Mouse (Mus musculus): ENCODE data around the gene H2-T24.
"Not testable (repeated sequence)": the region's sequence is repeated elsewhere in the genome, so short reads cannot be mapped to it uniquely, and the experiment has no call there.

H2-T24 gene

GRCm38 (mm10) chr17:36020191-36021073, at the start of gene H2-T24:
Gene H2-T24, minus strand, starts transcription at chr17:36020560.
- no peak for DNase-seq

DNA sequence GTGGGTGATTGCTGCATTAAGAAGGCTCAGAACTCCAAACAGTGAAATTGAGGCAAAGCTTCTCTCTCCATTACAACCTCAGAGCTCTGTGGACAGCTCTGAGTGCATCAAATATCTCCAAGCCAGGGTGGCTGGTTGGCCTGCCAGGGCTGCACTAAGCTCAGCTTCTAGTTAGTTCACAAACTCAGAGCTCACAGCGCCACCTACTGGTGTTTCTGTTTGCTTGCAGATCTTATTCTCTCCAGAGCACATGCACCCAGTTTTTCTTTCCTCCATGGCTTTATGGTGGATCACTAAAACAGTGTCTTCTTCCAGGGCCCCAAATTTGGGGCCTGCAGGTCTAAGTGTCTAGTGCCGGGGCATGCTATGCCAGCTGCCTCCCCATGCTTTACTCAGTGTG, 40.5 kb upstream of the H2-T24 start:
- peak; percentile 88 to 95 for DNase-seq

GRCm38 (mm10) chr17:36058362-36058761, 38.0 kb upstream of the H2-T24 start, which contains the start of gene Gm11127:
Gene Gm11127, minus strand, starts transcription at chr17:36058371.
- DNase-seq = not testable (repeated sequence)

GRCm38 (mm10) chr17:36057927-36058326, 37.6 kb upstream of the H2-T24 start:
- not testable (repeated sequence) for DNase-seq

GRCm38 (mm10) chr17:36043286-36043685, 22.9 kb upstream of the H2-T24 start:
- DNase-seq = no peak

DNA sequence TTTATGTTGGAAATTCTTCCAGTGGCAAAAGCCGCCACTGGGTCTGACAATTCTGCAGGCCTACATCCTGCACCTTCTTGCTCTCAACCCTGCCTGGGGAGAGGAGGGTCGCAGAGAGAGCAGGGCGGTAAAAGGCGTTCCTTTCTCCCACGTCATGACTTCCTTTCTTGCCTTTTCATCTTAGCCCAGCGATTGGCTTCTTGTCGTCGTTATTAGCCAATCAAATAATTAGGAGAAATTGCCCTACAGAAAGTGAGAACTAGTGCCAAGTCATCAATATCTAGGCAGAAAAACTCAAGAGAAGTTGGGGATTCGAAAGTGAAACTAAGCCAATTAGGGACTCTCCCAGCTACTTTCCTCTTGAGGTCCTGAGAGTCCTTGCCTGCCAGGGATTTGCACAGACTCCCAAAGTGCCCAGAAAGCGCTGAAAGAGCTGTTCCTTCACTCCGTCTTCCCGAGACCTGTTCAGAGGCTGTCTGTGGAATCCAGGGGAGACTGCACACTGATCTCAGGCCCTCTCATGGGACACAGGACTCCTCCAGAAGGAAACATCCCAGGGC, 22.3 kb upstream of the H2-T24 start, which contains the start of the genes H2-T22 and Gm6034:
Gene H2-T22 (minus strand): TSS at position 138 of the 560 bp plus-strand sequence.
Gene Gm6034 (plus strand): TSS at position 352 of the 560 bp plus-strand sequence.
- peak; percentile 59 to 73 for DNase-seq

DNA sequence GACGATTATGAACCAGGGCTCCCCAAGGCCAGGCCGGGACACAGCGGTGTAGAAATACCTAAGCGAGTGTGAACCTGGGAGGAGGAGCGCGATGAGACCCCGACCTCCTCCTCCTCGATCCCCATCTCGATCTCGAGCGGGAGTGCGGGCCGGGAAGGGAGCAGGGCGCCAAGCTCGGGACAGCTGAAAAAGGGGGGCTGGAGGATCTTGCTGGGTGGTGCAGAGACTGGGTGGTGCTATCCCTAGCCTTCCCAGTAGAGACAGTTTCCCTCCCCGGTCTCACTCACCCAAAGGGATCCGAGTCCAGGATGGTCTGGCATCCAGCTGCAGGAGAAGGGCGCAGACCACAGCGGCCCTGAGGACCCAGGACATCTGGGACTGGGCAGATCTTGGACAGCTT, 21.7 kb upstream of the H2-T24 start:
- peak in 1 of 2 experiments; percentile 30 for DNase-seq

DNA sequence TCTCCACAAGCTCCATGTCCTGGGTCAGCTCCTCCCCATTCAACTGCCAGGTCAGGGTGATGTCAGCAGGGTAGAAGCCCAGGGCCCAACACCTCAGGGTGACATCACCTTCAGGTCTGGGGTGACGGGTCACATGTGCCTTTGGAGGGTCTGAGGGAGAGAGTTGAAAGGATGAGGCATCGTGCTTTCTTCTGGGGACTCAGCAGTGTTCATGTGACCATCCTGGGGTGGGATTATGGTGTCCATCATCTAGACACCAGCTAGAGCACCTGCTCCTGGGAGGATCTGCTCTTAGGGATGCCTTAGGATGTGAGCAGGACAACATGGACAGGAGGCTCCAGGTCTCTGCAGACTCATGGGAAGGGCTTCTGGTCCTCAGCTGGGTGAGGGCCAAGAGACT, 20.2 kb upstream of the H2-T24 start:
- DNase-seq = not testable (repeated sequence)

- DNase-seq = not testable (repeated sequence)
Measured at GRCm38 (mm10) chr17:36036126-36036525, 15.8 kb upstream of the H2-T24 start.

GRCm38 (mm10) chr17:36035010-36035638, 14.8 kb upstream of the H2-T24 start:
- peak; percentile 70 to 72 for DNase-seq

GRCm38 (mm10) chr17:36034524-36034923, 14.2 kb upstream of the H2-T24 start:
- DNase-seq = not testable (repeated sequence)

DNA sequence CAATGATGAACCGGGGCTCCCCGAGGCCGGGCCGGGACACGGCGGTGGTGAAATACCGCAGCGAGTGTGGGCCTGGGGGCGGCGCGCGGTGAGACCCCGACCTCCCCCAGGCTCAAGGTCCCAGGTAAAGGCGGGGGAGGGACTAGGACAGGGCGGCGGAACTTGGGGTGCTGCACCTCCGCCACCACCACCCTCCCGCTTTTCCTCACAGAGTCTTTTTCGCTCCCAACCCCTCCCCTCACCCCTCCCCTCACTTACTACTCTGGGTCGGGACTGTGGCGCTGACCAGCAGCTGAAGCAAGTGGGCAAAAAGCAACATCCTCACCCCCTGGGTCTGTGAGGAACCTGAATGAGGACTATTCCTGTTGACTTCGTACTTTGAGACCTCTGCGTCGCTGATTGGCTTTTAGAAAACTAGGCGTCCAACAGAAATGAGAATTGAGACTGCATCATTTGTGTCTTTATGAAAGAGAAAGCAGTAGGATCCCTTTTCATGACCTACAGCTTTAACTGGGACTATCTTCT, 12.1 kb upstream of the H2-T24 start, which contains the start of gene H2-T23:
Gene H2-T23 (minus strand): TSS at position 505 of the 525 bp plus-strand sequence.
- DNase-seq = peak; percentile 23 to 25

- DNase-seq = peak; percentile 45 to 52
Measured at GRCm38 (mm10) chr17:36031583-36032331, 11.4 kb upstream of the H2-T24 start.

- DNase-seq = peak in 1 of 2 experiments; percentile 28
Measured at GRCm38 (mm10) chr17:36030703-36031582, 10.6 kb upstream of the H2-T24 start.

DNA sequence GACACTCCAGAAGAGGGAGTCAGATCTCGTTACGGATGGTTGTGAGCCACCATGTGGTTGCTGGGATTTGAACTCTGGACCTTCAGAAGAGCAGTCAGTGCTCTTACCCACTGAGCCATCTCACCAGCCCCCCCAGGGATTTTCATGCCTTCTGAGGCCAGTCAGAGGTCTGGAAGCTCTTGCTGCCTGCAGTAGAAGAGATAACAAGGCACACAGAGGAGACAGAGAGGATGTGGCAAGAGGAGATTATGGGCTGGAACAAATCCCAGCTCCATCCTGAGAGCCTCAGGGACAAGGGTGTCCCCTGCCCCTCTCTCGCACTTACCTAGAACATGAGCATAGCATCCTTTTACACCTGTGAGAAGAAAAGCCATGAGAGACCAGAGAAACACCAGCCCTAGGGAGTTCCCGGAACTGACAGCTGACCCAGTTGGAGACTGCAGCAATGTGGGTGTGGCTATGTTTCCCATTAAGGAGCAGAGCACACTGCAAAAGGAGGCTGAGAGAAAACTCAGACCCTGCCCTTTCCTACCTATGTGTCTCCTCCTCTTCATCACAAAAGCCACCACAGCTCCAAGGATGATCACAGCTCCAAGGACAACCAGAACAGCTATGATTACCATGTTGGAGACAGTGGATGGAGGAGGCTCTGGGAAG, 9.8 kb upstream of the H2-T24 start:
- not testable (repeated sequence) for DNase-seq

GRCm38 (mm10) chr17:36028879-36029619, 8.7 kb upstream of the H2-T24 start:
- no peak for DNase-seq

DNA sequence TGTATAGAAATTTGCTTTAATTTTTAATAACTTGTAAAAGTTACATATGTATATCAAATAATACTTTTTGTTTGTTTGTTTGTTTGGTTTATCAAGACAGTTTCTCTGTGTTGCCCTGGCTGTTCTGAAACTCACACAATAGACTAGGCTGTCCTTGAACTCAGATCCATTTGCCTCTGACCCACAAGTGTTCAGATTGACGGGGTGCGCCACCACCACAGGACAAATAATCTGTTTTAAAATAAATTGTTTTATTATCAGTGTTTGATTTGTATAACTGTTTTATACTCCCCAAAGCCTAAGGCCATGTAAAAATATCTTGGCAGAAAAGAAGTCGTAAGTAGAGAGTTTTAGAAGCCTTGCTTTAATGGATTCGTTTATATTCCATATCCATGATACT, 7.3 kb upstream of the H2-T24 start:
- no peak for DNase-seq

GRCm38 (mm10) chr17:36025901-36026300, 5.5 kb upstream of the H2-T24 start:
- no peak for DNase-seq

- peak in 1 of 2 experiments; percentile 26 for DNase-seq
Measured at GRCm38 (mm10) chr17:36025197-36025596, 4.8 kb upstream of the H2-T24 start.
